Mouse (Mus musculus) ES-Bruce4 (cell line): ENCODE results near the gene Ddo. TPM values are rescaled to one million over a fixed set of nuclear protein-coding genes. Genes with fewer than 3 reads are reported as not detected.

Experiments used
- H3K27ac ChIP-seq: 2 replicates; pipeline ENCODE4 v1.5.1; 2012; ENCODE audit warnings: low read length, inconsistent platforms; ENCODE audit not compliant: insufficient read depth
- H3K27me3 ChIP-seq: 2 replicates; pipeline ENCODE4 v1.6.1; 2012; ENCODE audit warnings: mild to moderate bottlenecking, low read length, inconsistent platforms; ENCODE audit not compliant: control insufficient read depth, poor library complexity, insufficient read depth, severe bottlenecking
- H3K36me3 ChIP-seq: 2 replicates; pipeline ENCODE4 v1.6.1; 2012; ENCODE audit warnings: inconsistent platforms, mild to moderate bottlenecking, low read length, moderate library complexity; ENCODE audit not compliant: control insufficient read depth, poor library complexity, insufficient read depth, severe bottlenecking
- H3K4me1 ChIP-seq: one replicate; pipeline ENCODE4 v1.8.1; 2011; ENCODE audit warnings: low read length; ENCODE audit not compliant: control insufficient read depth, insufficient read depth
- H3K4me3 ChIP-seq: 2 replicates; pipeline ENCODE4 v1.5.1; 2011; ENCODE audit warnings: low read depth, mild to moderate bottlenecking, low read length
- H3K9ac ChIP-seq: 2 replicates; pipeline ENCODE4 v1.6.1; 2012; ENCODE audit warnings: low read depth, mild to moderate bottlenecking, inconsistent platforms; ENCODE audit not compliant: poor library complexity, severe bottlenecking
- H3K9me3 ChIP-seq: replicated peaks from 2 replicates; pipeline ENCODE4 v1.6.1; 2012; ENCODE audit warnings: mild to moderate bottlenecking, low read length, inconsistent platforms; ENCODE audit not compliant: control insufficient read depth, poor library complexity, insufficient read depth, severe bottlenecking
- CTCF ChIP-seq: IDR thresholded peaks from one replicate; pipeline ENCODE4 v1.8.1; 2011; ENCODE audit warnings: low read depth, low read length
- EP300 ChIP-seq: IDR thresholded peaks from 2 replicates; pipeline ENCODE4 v1.6.1; 2011; ENCODE audit warnings: low read depth, low read length; ENCODE audit not compliant: insufficient read depth
- POLR2A ChIP-seq: IDR thresholded peaks from one replicate; pipeline ENCODE4 v1.8.1; 2011; ENCODE audit warnings: low read length; ENCODE audit not compliant: insufficient read depth
- polyA plus RNA-seq: library from polyadenylated mRNA; stranded (reverse); fragments of >200 nt; gene quantifications from 2 replicates; pipeline ENCODE4 v1.2.4, GENCODE M21; 2011; ENCODE audit warnings: low read depth; ENCODE audit not compliant: missing spikeins, insufficient read depth, insufficient read length

Ddo gene
- polyA plus RNA-seq, 1 experiment = not detected

- Histone ChIP-seq H3K36me3 (no peaks in the 10 kb centered on the region), H3K27me3 (no peaks in the 10 kb centered on the region), H3K4me3 (0 out of 2 replicates have a peak overlapping the region, but pooled peaks have one; percentile 4), H3K9me3 (no peaks in the 10 kb centered on the region), H3K4me1 (peaks cover 4% of the 10 kb centered on the region), H3K9ac (no peak overlapping the region), H3K27ac (no peak overlapping the region)
- TF ChIP-seq POLR2A (no peak), CTCF (peak; percentile 27), EP300 (no peak)
Observed at GRCm38 (mm10) chr10:40638823-40639819, 9.3 kb downstream of the Ddo start.

- H3K27ac ChIP-seq = no peak overlapping the region
- H3K4me1 ChIP-seq = peaks cover 4% of the 10 kb centered on the region
- TF ChIP-seq CTCF (no peak), EP300 (0 out of 2 replicates have a peak, but pooled peaks have one; percentile 42), POLR2A (no peak)
- no peak overlapping the region for H3K9ac ChIP-seq
- H3K36me3 ChIP-seq = no peaks in the 10 kb centered on the region
- H3K27me3 ChIP-seq = no peaks in the 10 kb centered on the region
- H3K9me3 ChIP-seq = no peaks in the 10 kb centered on the region
- no peak overlapping the region for H3K4me3 ChIP-seq
Observed at GRCm38 (mm10) chr10:40640406-40640805, 10.6 kb downstream of the Ddo start.

- Histone ChIP-seq H3K4me3 (no peak overlapping the region), H3K36me3 (no peaks in the 10 kb centered on the region), H3K27me3 (no peaks in the 10 kb centered on the region), H3K9ac (no peak overlapping the region), H3K27ac (no peak overlapping the region), H3K9me3 (peaks cover 4% of the 10 kb centered on the region; the same call in 1 of the 2 replicates), H3K4me1 (peaks cover 4% of the 10 kb centered on the region)
- TF ChIP-seq POLR2A (no peak), CTCF (no peak), EP300 (no peak)
Observed at GRCm38 (mm10) chr10:40641901-40642300, 12.1 kb downstream of the Ddo start.

GRCm38 (mm10) chr10:40643126-40643525 is 13.3 kb downstream of the Ddo start:
- Histone ChIP-seq H3K9me3 (peaks cover 4% of the 10 kb centered on the region; the same call in 1 of the 2 replicates), H3K36me3 (no peaks in the 10 kb centered on the region), H3K4me3 (no peak overlapping the region), H3K27ac (no peak overlapping the region), H3K9ac (no peak overlapping the region), H3K27me3 (no peaks in the 10 kb centered on the region), H3K4me1 (peaks cover 4% of the 10 kb centered on the region)
- no peak for TF ChIP-seq POLR2A
- no peak for TF ChIP-seq EP300
- no peak for TF ChIP-seq CTCF

- Histone ChIP-seq H3K9ac (no peak overlapping the region), H3K27ac (no peak overlapping the region), H3K9me3 (peaks cover 4% of the 10 kb centered on the region; the same call in 1 of the 2 replicates), H3K27me3 (no peaks in the 10 kb centered on the region), H3K36me3 (no peaks in the 10 kb centered on the region), H3K4me3 (no peak overlapping the region), H3K4me1 (peaks cover 4% of the 10 kb centered on the region)
- TF ChIP-seq CTCF (no peak), EP300 (no peak), POLR2A (no peak)
Observed at GRCm38 (mm10) chr10:40644456-40644855, 14.6 kb downstream of the Ddo start.

GRCm38 (mm10) chr10:40645346-40645745 is 15.5 kb downstream of the Ddo start:
- no peaks in the 10 kb centered on the region for H3K27me3 ChIP-seq
- H3K4me3 ChIP-seq = no peak overlapping the region
- H3K36me3 ChIP-seq = no peaks in the 10 kb centered on the region
- H3K9ac ChIP-seq = no peak overlapping the region
- H3K4me1 ChIP-seq = peaks cover 2% of the 10 kb centered on the region
- no peak overlapping the region for H3K27ac ChIP-seq
- TF ChIP-seq CTCF (no peak), EP300 (no peak), POLR2A (no peak)
- H3K9me3 ChIP-seq = peaks cover 4% of the 10 kb centered on the region; the same call in 1 of the 2 replicates
